Mouse (Mus musculus) left cerebral cortex, adult 8-10 months (tissue): ENCODE results near the gene Trpm3. TPM values are rescaled to one million over a fixed set of nuclear protein-coding genes. Genes with fewer than 3 reads are reported as not detected.

Experiments
- DNase-seq, 2 experiments: peaks; one replicate each; pipeline ENCODE4 v3.0.0; 2022; ENCODE audit warnings: low spot score in 2 of 2
- total RNA-seq, 4 experiments: library from RNA; stranded (reverse); gene quantifications; 2 replicates each; pipeline ENCODE4 v1.2.4; 2022

Gene Trpm3
- total RNA-seq, 4 experiments from 2014 or later, result 37.1 to 49.8 (median 43.3) TPM

DNA sequence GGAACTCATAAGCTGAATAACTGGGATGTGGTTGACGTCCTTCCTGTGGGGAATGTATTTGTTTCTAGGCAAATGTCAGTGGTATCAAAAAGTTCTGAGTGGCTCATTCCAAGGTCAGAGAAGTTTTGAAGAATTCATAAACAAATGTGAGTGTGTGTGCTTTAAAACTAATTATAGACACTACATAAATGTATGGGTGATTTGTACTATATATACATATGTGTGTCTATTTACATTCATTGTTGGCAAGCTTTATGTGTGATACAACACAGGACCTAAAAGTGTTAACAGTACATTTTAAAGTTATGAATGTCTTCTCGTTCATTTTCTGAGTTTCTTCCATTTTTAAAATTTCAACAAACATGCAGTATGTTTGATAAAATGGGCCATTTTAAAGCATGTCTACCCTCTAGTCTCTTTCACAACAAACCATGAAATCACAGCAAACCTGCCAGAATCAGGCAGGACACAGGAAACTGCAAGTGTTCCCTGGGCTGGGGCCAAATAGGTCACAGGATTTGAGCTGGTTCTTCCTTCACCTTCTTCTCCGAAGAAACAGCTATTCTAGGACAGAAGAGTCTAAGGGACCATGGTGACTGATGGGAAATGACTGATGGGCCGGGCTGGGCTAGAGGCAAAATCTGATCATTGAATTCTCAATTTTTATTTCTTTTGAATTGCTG, 334.3 kb downstream of the Trpm3 start:
- no peak for DNase-seq

DNA sequence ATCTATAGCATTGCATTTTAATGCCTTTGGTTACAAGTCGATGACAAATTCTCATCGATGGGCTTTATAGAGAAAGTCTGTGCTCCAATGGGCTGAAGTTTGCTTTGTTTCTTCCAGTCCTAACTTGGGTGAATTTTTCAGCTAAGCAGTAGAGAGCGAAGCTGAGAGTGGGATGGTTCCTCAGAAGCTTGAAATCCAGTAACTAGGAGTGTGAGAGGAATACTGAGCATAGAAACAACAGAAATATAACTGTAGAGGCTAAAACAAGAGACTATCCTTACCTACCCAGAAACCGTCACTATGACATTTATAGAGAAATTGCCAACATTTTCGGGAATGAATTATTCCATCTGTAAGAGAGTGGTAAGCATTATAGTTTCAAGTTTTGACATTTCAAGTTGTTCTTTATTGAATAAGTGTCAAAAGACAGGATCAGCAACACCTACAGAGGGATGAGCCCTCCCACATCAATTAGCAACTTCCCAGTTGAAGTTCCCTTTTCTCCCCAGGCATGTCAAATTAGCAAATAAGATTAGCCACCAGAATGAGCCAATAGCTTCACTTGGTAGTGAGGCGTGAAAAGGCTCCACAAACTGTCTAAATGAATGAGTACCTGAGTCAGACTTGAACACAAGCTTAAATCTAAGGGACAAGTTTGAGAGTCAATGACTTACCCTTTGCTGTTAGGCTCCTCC, 339.6 kb downstream of the Trpm3 start:
- DNase-seq, result no peak

DNA sequence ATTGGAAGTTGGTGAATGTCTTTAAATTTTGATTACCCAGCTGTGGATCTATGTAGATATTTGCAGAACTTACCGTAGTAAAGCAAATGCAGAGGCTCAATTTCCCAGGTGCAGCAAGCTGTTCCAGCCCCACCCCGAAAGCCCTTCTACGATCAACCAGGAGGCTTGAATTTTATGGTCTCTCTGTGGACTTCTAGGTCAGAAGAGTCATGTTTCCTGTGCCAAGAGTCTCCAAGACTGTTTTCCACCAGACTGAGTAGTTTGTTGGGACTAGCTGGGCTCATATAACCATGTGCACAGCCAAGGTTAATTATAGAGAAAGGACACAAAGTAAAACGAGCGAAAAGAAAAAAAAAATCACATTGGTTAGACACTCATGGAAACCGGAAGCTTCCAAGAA, 364.6 kb downstream of the Trpm3 start:
- no peak for DNase-seq

- no peak for DNase-seq
Observed at GRCm38 (mm10) chr19:22518508-22518907, 379.7 kb downstream of the Trpm3 start.

DNA sequence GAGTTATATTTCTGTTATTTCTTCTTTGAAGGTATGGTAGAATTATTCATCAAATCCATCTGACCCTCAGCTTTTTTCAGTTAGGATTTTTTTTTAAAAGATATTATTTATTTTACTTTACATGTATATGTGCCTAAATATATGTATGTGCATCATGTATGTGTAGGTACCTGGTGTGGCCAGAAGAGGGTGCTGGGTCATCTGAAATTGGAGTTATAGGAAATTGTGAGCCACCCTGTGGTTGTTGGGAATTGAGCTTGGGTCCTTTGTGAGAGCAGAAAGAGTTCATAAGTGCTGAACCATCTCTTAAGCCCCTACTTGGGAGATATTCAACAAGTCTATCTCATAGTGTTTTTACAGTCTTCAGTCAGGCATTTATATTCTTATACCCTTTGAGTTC, 389.1 kb downstream of the Trpm3 start:
- no peak for DNase-seq

DNA sequence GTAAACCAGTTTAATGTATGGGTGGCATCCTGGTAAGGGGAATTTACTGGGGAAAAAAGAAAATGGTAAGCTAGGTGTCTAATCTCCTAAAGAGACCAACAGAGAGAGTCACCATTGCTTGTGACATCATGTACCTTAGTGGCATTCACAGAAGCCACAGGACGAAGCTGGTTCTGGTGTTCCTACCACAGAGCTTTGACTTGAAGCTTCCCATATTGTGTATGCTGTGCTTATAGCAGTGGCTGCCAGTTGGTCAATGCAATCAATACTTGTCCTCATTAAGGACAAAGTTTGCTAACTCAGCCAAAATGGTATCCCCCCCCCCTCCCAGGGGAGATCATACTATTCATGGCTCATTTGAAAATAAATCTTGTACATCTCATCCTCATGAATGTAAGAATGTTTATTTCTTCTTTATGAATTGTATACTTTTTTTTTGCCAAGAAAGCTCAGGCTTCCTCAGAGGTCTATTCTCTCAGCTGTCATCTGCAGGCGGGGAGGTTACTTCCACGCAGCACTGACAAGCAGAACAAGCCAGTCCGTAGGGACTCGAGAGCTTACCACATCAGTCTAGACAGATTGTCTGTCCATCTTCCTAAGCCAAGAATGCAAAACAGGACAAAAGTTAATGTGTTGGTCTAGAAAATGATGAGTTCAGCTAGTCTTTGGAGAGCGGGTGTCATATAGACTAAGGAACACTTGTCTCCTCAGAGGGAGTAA, 404.3 kb downstream of the Trpm3 start:
- DNase-seq, result no peak

- peak; percentile 15 to 37 for DNase-seq
Observed at GRCm38 (mm10) chr19:22552179-22552578, 413.3 kb downstream of the Trpm3 start.

GRCm38 (mm10) chr19:22554421-22554941, 415.6 kb downstream of the Trpm3 start:
- DNase-seq, result peak; percentile 14 to 53

GRCm38 (mm10) chr19:22572396-22572795, 433.6 kb downstream of the Trpm3 start:
- DNase-seq, result no peak

- no peak for DNase-seq
Observed at GRCm38 (mm10) chr19:22572849-22573248, 434.0 kb downstream of the Trpm3 start.

- DNase-seq, result no peak
Observed at GRCm38 (mm10) chr19:22582120-22582745, 443.4 kb downstream of the Trpm3 start.

DNA sequence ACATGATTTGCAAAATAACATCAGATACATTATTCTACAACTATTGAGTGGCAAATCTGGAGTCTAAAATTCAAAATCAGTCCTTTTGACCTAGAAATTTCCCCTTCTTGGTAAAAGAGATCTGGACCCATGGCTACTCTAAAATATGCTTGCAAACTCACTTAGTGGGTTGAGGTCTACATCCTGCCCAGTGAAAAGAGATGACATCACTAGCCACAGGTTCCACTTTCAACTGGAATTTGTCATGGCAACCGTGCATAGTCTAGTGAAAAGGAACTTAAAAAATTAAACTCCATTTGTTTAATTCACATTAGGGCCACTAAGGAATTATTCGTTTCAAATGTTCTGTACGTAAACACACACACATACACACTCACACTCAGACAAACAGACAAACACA, 455.6 kb downstream of the Trpm3 start:
- DNase-seq, result no peak

GRCm38 (mm10) chr19:22595246-22595645, 456.4 kb downstream of the Trpm3 start:
- DNase-seq, result peak in 1 of 2 experiments; percentile 13

DNA sequence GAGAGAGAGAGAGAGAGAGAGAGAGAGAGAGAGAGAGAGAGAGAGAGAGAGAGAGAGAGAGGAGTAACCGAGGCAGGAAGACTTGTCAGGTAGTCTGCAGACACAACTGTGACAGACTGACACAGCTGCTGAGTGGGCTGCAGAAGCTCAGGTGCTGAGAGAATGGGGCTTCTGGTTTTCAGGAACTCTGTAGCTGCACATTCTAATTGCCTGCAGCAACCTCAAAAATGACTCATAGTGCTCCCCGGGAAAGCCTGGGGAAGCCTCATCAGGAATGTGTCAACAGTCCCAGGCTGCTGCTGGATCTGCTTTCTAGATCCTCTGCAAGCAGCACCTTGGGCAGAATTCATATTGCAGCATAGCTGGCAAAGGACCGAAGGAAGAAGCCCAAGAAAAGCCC, 457.9 kb downstream of the Trpm3 start:
- DNase-seq, result peak; percentile 34 to 81

GRCm38 (mm10) chr19:22604322-22604721, 465.5 kb downstream of the Trpm3 start:
- DNase-seq, result no peak

- DNase-seq, result no peak
Observed at GRCm38 (mm10) chr19:22607985-22608684, 469.3 kb downstream of the Trpm3 start.

DNA sequence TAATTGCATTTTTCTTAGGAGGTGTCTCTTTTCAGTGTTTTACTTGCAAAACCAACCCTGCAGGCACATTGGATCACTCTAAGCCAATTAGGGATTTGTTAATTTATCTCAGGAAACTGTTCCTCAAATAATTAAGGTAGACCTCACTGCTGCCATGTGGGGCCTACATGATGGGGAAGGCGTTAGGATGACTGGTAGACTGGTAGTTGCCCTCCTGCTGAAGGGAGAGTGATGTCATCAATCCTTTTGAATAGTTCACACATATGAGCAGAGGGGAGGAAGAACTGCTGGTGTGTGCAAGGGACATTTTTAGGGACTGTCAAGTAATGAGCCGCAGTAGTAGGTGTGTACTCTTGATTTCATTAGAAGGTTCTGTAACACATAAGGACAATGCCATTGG, 472.8 kb downstream of the Trpm3 start:
- DNase-seq, result no peak

GRCm38 (mm10) chr19:22615367-22615766, 476.5 kb downstream of the Trpm3 start:
- DNase-seq, result no peak

GRCm38 (mm10) chr19:22624801-22625513, 486.1 kb downstream of the Trpm3 start:
- no peak for DNase-seq

DNA sequence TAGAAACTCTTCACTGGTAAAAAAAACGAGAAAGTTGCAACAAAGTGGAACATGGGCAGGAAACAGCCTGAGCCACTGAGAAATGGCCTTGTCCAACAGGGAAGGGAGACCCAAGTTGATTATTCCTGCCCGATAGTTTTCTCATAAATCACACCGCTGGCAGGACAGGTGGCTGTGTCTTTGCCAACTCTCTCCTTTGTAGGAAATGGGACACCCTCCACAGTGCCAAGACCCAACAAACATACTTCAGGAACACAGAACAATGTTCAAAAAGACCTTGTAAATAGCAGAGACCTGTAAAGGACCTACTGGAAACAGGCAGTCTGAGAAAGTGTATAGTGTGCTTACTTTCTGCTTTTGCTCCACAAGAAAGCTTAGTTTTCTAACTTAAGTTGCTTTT, 490.0 kb downstream of the Trpm3 start:
- DNase-seq, result no peak
